Mouse (Mus musculus): ENCODE results near the gene Psmb7. TPM values are rescaled to one million over a fixed set of nuclear protein-coding genes. Genes with fewer than 3 reads are reported as not detected.

Gene Psmb7
- 100 to 1,000 TPM; 221 to 264 (median 236) TPM for total RNA-seq (2022)

DNA sequence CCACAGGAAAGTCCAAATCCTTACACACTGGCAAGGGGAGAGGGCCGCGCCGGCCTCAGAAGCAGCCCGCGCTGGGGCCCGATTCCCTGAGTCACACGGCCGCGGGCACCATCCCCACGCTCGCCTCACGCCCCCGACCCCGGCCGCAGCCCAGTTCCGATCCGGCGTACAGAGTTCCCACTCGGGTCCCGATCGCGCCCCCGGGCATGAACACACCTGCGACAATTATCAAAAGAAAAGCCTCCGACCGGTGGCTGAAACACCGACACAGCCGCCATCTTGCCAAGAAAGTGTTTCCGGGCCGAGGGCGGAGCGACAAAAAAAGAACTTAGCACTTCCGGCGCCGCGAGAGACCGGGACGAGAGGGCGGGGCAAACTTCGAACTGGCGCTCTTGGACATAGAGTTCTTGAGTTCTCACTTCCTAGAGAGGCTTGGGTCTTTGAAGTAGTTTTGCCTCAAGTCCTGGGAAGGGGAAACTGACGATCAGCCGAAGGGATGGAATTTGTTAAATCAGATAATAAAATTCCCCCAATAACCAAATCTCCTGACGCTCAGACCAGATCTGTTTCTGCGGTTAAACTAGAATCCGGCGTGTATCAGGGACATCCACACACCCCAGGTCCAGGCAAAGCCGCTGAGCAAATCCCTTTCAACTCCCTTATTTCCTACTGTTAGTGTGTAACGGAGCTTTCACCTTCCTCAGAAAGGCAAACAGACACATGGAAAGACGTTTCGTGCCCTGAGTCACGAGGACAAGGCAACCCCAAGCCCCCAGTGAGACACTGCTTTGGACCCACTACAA, at the start of gene Psmb7:
Gene Psmb7, minus strand, starts transcription at position 463 of the 803 bp plus-strand sequence.
- peak; percentile 88 for DNase-seq (ENCODE audit: low spot score)

DNA sequence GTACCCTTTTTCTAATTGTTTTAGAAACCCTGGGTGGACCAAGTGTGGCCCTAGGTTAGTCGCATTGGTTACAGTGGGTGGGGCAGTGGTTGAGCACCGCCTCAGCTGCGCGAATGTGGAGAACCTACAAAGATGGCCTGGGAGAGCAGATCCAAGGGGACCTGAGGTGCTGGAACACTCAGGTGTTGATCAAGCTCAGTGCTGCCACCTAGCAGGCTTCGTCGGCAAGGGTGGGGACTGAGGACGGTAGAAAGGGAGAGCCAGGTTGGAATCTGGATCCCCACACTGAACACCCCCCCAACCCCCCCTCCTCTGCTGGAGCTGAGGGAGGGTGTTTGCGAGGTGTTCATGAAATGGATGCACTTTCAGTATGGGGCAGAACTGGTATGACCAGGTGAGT, 47.7 kb upstream of the Psmb7 start:
- DNase-seq (ENCODE audit: low spot score), result no peak

DNA sequence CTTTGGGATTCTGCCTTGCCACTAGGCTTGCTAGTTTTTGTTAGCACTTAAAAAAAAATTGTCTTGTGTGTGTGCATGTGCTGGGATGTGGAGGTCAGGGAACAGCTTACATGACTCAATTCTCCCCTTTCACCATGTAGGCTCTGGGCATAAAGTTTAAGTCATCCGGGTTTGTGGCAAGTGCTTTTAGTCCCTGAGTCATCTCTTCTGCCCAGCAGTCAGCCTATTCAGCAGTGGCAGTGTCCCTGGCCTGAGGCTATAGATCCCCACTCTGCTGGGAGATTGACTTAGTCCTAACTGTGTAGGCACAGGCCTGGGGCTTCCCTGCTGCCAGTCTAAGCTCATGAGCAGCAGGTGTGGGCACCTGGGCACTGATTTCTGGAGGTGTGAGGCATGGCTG, 46.0 kb upstream of the Psmb7 start:
- no peak for DNase-seq (ENCODE audit: low spot score)

DNA sequence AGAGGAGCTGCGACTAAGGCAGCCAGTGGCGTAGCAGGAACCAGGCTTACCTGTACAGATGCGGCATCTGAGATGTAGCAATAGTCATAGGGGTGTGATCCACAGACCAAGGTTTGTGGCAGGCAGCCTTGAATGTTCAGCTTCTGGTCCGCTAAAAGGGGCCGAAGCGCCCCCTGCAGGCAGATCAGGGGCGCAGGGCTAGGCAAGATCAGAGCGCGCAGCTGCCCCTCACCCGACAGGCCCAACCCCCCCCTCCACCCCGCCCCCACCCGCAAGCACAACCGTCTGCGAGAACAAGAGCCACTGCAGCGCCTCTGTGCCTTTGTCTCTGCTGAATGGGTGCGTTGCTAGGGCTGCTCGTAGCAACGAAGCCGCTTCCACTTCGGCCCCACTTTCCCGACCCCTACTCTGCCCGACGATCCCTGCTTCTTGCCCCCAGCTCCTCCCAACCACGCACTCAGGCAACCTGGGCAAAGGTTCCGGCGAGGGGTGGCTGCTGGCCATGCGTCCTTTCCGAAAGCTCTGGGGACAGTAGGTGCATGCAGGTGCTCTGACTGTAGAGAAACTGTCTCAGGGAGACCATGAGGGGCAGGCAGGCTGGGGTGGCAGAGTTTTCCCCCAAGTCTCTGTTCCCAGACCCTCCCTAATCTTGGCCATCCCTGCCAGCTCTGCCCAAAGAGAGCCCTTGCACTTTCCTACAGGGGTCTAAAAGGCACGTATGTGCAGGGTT, 45.1 kb upstream of the Psmb7 start:
- DNase-seq (ENCODE audit: low spot score), result no peak

DNA sequence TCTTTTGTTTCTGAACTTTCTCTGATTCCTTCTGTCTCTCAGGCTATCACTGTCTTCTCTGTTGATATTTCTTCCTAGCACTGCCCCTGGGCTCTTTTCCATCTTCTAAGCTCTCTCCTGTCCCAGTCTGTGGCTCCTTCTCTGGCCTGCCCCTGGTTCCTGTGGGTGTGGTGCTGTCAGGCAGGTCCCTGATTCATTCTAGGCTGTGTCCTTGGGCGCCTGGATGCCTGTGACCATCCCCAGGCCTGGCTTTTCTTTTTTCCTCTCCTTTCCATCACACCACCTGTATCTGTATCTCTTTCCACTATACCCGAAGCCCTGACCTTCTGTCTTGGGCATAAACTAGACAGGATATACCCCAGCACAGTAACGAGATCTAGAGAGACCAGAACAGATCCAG, 41.9 kb upstream of the Psmb7 start:
- DNase-seq (ENCODE audit: low spot score), result no peak

DNA sequence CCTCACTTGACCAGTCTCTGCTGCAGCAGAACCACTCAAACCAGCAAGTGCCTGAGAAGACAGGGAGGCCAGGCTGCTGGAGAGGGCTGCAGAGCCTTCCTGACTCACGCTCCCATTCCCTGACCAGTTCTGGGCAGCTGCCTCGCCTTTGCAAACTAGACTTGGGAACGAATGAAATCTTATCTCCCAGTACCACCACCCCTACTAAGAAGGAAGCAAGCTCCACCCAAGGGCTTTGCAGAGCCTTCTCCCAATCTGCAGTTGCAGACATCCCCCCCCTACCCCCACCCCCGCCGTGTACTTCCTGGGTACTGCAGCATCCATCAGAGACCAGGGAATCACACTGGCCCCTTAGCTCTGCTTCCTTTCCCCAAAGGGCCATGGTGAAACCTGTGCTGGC, 39.2 kb upstream of the Psmb7 start:
- DNase-seq (ENCODE audit: low spot score), result no peak

DNA sequence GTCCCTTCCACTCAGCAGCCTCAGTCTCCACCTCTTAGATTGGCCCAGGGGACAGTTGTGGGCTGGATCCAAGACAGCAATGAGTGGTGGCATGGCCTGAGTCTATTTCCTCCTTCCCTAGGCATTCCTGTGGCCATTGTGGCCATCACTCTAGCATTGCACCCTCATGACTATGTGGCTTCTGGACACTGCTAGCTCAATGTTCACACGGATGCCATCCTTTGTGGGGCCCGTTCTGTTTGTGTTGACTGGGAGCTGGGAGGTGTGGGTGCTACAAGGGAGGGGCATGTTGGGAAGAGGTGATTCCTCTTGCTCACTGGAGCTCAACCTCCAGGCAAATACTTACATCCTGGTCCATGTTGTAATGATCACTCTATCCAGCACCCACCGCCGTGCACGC, 38.3 kb upstream of the Psmb7 start:
- no peak for DNase-seq (ENCODE audit: low spot score)

DNA sequence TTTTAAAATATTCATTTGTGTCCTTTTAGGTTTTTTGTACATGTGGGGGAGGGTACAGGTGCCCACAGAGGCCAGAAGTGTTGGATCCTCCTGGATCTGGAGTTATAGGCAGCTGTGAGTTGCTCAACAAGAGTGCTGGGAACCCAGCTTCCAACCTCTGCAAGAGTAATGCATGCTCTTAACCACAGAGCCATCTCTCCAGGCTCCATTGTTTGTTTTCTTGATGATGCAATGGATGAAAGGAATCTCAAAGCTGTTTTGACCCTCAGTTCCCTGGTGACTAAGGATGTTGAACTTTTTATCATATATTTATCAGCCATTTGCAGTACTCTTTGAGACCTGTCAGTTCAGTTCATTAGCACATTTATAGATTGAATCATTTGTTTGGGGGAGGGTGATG, 35.1 kb upstream of the Psmb7 start:
- no peak for DNase-seq (ENCODE audit: low spot score)

DNA sequence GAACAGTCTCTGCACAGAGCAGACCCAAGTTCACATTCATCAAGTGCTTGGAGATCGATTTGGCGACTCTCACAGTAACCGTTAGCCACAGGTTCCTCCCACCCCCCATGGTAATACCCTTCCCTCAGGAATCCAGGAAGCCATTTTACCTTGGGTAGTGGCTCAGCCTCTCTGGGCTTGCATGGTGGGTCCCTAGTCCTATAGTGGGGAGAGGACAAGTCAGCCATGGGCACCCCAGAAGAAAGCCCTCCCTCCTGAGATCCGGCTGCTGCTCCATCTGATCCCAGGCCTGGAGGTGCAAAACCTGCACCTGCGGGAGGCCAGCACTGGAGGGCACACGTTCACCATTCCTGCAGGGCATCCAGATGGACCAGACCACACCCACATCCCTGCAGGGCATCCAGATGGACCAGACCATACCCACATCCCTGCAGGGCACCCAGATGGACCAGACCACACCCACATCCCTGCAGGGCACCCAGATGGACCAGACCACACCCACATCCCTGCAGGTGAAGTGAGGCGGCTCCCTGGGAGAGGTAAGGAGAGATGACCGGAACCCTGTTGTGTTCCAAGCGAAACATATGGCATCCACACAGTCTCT, 31.6 kb upstream of the Psmb7 start:
- DNase-seq (ENCODE audit: low spot score), result no peak

DNA sequence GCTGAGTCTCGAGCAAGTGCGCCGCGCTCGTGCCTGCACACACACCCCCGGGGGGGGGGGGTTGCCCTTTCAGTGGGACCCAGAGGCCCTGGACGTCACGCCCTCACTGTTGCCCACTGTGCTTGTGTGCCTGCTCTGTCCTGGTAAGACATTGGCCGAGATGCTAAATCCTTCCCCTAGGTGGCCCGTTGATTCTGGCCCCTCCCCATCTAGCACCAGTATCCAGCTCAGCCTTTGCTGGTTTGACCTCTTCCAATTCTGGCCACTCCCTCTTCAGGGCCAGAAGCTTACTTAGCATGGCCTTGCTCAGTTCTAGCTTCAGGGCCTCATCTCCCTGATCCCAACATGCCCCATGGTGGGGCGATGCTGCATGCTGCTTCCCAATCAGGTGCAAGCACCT, 28.6 kb upstream of the Psmb7 start:
- no peak for DNase-seq (ENCODE audit: low spot score)

DNA sequence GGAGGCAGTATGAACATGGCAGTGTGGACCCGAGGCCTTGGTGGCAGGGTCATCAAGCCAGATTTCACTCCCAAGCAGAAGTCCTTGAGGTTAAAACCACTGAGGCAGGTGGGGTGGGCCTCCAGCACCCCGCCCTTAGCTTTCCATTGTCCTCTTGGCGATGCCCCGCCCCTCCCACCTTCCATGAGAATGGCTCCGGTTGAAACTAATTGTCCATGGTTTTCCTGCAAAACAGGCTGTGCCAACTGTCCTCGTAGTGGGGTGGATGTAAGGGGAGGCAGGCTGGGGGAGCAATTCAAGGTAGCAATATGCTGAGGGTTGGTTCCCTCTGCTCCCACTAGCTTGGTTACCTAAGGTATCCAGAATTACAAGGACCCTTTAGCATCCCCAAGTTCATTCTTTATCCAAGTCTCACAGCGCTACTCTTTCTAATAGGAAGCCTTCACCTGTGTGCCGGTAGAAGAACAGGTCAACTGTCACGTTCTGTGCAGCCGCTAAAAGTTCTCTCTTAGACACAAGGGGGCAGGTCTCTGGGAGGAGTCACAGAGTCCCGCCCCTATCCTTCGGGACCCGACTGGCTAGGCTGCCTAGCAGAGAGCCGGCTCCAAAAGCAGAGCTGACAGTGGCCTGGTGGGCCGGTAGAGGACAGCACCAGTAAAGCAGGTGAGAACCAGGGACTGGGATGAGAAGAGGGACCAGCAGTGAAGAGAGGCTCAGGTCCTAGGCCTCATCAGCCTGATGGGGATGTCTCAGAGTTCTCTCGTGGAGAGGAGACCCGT, 25.1 kb upstream of the Psmb7 start:
- no peak for DNase-seq (ENCODE audit: low spot score)

DNA sequence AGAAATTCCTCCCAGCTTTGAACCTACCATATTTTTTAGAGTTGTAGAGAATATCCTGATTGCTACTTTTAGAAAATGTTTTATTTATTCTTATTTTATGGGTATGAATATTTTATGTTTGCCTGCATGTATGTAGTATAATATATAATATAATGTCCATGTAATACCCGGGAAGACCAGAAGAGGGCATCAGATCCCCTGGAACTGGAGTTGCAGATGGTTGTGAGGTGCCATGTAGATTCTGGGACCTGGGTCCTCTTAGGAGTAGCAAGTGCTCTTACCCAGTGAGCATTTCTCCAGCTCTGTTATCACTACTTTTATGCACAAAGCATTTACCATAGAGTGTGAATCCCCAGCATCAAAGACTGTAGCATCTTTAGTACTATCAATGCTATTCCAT, 17.5 kb upstream of the Psmb7 start:
- DNase-seq (ENCODE audit: low spot score), result no peak

DNA sequence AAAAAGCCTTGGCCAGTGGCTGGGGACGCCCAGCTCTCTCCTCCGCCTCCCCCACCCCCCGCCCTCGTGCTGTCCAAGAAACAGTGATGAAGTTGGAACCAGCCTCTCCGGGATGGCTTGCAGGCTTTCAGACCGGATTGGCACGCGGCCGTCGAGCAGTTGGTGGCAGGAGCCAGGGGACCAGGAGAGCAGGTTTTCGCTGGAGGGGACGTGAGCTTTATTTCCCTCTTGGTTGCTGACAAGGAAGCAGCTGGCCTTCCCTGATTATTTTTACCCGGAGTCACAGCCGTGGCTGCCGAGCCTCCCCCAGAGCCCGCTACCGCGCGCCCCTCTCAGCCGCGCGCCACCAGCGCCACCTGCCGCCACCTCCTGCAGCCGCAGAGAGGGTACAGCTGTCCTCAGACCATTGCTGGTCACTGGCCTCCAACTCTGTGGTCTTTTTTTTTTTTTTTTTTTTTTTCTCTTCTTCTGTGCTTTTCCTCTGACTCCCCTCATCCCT, 14.5 kb upstream of the Psmb7 start:
- DNase-seq (ENCODE audit: low spot score), result peak; percentile 68

DNA sequence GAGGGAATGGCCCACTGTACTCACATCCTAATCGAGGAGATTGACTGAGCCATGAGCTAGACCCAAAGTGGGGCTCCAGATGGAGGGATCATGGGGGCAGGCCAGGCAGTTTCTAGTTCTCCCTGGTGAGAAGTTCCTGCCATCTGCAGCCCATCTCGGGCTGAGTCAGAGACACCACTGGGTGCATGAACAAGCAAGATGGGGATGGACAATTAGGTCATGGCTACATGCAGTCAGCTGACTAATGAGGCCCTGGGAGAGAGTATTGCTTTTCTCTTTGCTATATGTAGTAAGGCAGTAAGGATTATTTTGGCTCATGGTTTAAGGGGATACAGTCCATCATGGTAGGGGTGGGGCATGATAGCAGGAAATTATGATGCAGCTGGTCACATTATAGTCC, 9.8 kb upstream of the Psmb7 start:
- DNase-seq (ENCODE audit: low spot score), result no peak

DNA sequence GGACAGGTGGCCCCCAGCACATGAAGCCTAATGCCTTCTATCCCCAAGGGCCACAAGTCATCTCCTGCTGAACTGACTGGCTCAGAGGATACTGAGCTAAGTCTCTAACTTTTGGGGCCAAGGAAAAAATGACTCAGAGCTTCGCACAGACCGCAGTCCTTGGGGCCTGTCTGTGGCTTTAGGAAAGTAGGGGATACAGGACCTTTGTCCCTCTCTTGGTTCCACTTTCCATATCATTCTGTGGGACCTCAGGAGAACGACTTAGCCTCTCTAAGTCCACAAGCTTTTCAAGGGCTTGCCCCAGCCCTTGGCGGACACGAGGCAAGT, 9.4 kb upstream of the Psmb7 start:
- no peak for DNase-seq (ENCODE audit: low spot score)

DNA sequence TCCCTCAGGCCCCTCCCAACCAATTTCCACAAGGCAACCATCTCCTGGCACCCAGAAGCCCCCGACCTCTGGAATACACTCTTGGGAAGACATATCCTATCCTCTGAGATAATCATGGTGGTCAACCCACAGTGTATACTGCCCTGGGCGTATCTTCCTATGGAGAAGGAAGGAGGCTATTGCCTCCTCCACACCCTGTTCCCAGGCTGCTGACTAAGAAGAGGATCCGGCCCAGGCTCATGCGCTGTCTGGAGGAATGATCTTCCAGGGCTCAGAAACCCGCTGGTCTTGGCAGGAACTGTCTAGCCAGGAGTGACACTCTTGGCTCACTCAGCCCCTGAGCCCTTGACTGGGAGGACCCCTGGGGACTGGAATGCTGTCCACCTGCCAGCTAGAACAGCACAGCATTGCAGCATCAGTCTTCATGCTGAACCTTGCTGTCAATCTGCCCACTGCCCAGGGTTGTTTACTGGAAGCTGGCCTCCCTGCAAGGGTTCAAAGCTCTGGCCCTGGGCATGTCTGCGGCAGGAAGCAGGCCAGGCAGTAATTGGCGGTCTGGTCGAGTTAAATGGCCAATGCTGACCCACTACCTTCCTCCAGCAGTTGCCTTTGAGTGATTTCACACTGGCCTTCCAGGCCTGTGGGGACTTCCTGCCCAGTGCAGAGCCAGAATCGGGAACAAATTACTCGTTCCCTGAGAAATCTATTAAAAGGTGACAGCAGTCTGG, 8.8 kb upstream of the Psmb7 start:
- no peak for DNase-seq (ENCODE audit: low spot score)

DNA sequence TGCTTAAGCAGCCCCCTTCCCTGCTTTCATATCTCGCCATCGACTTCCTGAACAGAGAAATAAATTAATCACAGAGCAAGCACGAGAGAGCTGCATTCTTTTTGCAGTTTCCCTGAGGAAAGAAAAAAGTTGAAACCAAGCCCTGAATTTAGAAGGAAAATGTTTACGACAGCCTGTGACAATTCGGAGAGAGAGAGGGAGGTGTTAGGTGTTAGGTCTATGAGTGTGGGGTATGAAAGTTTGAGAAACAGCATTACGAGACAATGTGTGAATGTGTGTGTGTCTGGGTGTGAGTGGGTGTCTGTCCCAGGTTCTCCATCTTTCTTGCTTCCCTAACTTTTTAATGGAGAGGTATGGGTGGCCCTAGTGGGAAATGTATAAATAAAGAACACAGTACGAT, 8.2 kb upstream of the Psmb7 start:
- no peak for DNase-seq (ENCODE audit: low spot score)

DNA sequence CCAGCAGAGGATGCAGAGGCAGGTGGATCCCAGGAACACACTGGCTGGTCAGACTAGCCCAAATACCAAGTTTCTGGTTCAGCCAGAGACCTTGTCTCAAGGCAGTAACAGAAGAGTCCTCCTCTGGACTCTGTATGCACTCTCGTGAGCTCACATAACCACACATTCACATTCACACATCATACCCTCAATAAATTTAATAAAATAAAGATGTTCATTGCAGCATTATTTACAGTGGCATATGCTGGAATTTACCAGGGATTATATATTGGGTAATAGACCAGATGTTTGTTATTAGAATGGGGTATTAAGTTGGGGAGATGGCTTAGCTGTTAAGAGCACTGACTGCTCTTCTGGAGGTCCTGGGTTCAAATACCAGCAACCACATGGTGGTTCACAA, 6.5 kb upstream of the Psmb7 start:
- no peak for DNase-seq (ENCODE audit: low spot score)

DNA sequence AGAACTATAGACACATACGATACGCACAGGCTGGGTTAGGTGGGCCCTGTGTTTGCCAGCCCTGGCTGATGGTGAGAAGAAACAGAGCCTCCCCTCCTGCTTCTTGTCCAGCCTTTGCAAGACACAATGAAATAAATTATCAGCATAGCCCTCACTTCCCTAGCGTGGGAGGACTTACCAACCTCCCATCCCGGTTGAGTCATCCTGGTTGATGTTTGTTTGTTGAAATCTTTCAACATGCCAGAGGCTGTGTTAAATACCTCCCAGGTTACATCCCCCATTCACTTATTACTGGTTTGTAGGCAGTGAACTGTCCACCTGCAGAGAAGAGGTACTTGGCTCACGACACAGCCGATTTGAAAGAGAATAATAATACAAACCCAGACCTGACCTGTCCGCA, 3.8 kb upstream of the Psmb7 start:
- DNase-seq (ENCODE audit: low spot score), result no peak

DNA sequence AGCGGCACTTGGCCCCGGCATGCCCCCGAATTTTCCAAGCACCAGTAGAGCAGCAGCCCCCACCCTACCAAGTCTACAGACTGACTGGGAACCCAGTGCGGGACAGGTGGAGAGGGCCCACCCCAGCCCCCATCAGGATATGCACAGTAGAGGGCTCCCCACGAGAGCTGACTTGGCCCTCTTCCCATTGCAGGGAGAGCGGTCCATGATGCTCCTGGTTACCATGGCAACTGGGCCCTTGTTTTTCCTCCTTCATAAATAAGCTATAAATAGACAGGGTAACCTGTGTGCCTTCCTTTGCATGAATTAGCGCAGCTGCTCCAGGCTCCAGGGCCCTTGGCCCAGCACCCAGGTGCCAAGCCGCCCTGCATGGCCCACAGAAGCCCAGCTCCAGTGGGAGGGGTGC, 3.3 kb upstream of the Psmb7 start:
- no peak for DNase-seq (ENCODE audit: low spot score)

DNA sequence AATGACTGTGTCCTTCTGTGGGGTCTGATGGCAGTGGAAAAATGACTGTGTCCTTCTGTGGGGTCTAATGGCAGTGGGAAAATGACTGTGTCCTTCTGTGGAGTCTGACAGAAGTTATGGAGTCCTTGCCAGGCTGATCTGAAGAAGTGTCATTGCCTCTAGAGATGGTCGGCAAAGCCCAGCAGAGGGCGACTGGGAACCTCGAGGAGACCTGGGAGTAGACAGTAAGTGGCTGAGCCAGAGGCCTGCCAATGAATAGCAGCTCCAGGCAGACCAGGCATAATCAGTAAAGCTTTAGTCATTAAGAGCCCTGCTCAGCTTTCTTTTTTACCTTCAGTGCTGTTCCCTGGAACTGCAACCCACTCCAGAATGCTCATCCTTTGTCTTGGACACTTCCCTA, 2.0 kb upstream of the Psmb7 start:
- peak; percentile 41 for DNase-seq (ENCODE audit: low spot score)
